Mouse (Mus musculus) stomach, embryonic 14.5 days (tissue): ENCODE measurements around the gene Msx3. TPM values are rescaled to one million over a fixed set of nuclear protein-coding genes. Genes with fewer than 3 reads are reported as not detected.

Experiments used
- ATAC-seq: fragments of 200-750 bp; cut with Nextera tagmentation; 2 replicates; pipeline ENCODE4 v1.8.0; 2017; ENCODE audit warnings: low read depth, moderate TSS enrichment; ENCODE audit not compliant: insufficient number of reproducible peaks, insufficient read depth, low FRiP score
- H3K27ac ChIP-seq: fragments of 300-500 bp; sonication (generic); 2 replicates; pipeline ENCODE4 v1.5.1; 2014; ENCODE audit warnings: mild to moderate bottlenecking, low read length, moderate library complexity, mixed read lengths
- H3K27me3 ChIP-seq: fragments of 300-500 bp; sonication (generic); 2 replicates; pipeline ENCODE4 v1.6.1; 2014; ENCODE audit warnings: low read length, control low read depth, mixed read lengths; ENCODE audit not compliant: control insufficient read depth, insufficient read depth
- H3K36me3 ChIP-seq: fragments of 300-500 bp; sonication (generic); 2 replicates; pipeline ENCODE4 v1.6.1; 2014; ENCODE audit warnings: mild to moderate bottlenecking, control low read depth, low read length, moderate library complexity, mixed read lengths; ENCODE audit not compliant: control insufficient read depth, insufficient read depth
- H3K4me1 ChIP-seq: fragments of 300-500 bp; sonication (generic); 2 replicates; pipeline ENCODE4 v1.6.1; 2014; ENCODE audit warnings: low read length, control low read depth, mixed read lengths; ENCODE audit not compliant: control insufficient read depth, insufficient read depth
- H3K4me2 ChIP-seq: fragments of 300-500 bp; sonication (generic); replicated peaks from 2 replicates; pipeline ENCODE4 v1.6.1; 2014; ENCODE audit warnings: low read depth, low read length, control low read depth
- H3K4me3 ChIP-seq: fragments of 300-500 bp; sonication (generic); 2 replicates; pipeline ENCODE4 v1.5.1; 2014; ENCODE audit warnings: low read depth, low read length, control low read depth
- H3K9ac ChIP-seq: fragments of 300-500 bp; sonication (generic); replicated peaks from 2 replicates; pipeline ENCODE4 v1.6.1; 2014; ENCODE audit warnings: low read depth, mild to moderate bottlenecking, control low read depth, low read length, moderate library complexity, mixed read lengths
- H3K9me3 ChIP-seq: fragments of 300-500 bp; sonication (generic); 2 replicates; pipeline ENCODE4 v1.6.1; 2016; ENCODE audit warnings: low read depth, low read length, control low read depth; ENCODE audit not compliant: control insufficient read depth
- WGBS: fragments of 180-500 bp; shearing (Covaris S2); extraction: QIAGEN DNeasy Blood & Tissue Kit; methylation state at CpG from one replicate; pipeline ENCODE4 v1.1.7; 2014; 5-methylcytosine and 5-hydroxymethylcytosine counted together
- polyA plus RNA-seq: library from polyadenylated mRNA; unstranded; fragments of >200 nt; fragmentation: Nextera tagmentation; extraction: Ambion mirVana; gene quantifications from 2 replicates; pipeline ENCODE4 v1.2.1, GENCODE M21; 2014

Msx3 gene
- polyA plus RNA-seq, 1 experiment from 2014 or later, result not detected

GRCm38 (mm10) chr7:140031771-140032170, 17.1 kb downstream of the Msx3 start:
- H3K9ac ChIP-seq, result no peak overlapping the region
- 97% methylated on average over 12 of the region's 12 CpGs for WGBS
- no peak overlapping the region for H3K27ac ChIP-seq
- no peak for ATAC-seq
- H3K27me3 ChIP-seq, result no peaks in the 10 kb centered on the region
- H3K4me3 ChIP-seq, result no peak overlapping the region
- H3K4me2 ChIP-seq, result no peak overlapping the region
- no peaks in the 10 kb centered on the region; the same call in 1 of the 2 replicates for H3K9me3 ChIP-seq
- H3K36me3 ChIP-seq, result peaks cover 50% of the 10 kb centered on the region
- peaks cover 5% of the 10 kb centered on the region for H3K4me1 ChIP-seq

- no peak for ATAC-seq
Measured at GRCm38 (mm10) chr7:140011336-140011735, 37.6 kb downstream of the Msx3 start.

GRCm38 (mm10) chr7:140007781-140008180, 41.1 kb downstream of the Msx3 start:
- ATAC-seq, result no peak

More at GRCm38 (mm10) chr7:140011336-140011735, 37.6 kb downstream of the Msx3 start:
- WGBS, result 96% methylated on average over 17 of the region's 17 CpGs
- Histone ChIP-seq H3K36me3 (peaks cover 15% of the 10 kb centered on the region), H3K4me2 (no peak overlapping the region), H3K27me3 (no peaks in the 10 kb centered on the region), H3K9ac (no peak overlapping the region), H3K4me3 (no peak overlapping the region), H3K4me1 (no peaks in the 10 kb centered on the region), H3K27ac (no peak overlapping the region), H3K9me3 (no peaks in the 10 kb centered on the region)

GRCm38 (mm10) chr7:140006861-140007611, 41.9 kb downstream of the Msx3 start:
- Histone ChIP-seq H3K36me3 (peaks cover 40% of the 10 kb centered on the region), H3K9me3 (no peaks in the 10 kb centered on the region), H3K4me1 (no peaks in the 10 kb centered on the region), H3K9ac (no peak overlapping the region), H3K27ac (no peak overlapping the region), H3K27me3 (no peaks in the 10 kb centered on the region), H3K4me2 (no peak overlapping the region), H3K4me3 (no peak overlapping the region)
- no peak for ATAC-seq
- WGBS, result 90% methylated on average over 9 of the region's 9 CpGs

More at GRCm38 (mm10) chr7:140007781-140008180, 41.1 kb downstream of the Msx3 start:
- WGBS, result 93% methylated on average over 9 of the region's 9 CpGs
- Histone ChIP-seq H3K36me3 (peaks cover 36% of the 10 kb centered on the region), H3K4me1 (no peaks in the 10 kb centered on the region), H3K9ac (no peak overlapping the region), H3K4me3 (no peak overlapping the region), H3K9me3 (no peaks in the 10 kb centered on the region), H3K27ac (no peak overlapping the region), H3K4me2 (no peak overlapping the region), H3K27me3 (no peaks in the 10 kb centered on the region)

- 90% methylated on average over 8 of the region's 8 CpGs for WGBS
- H3K9me3 ChIP-seq, result no peaks in the 10 kb centered on the region
- H3K4me3 ChIP-seq, result no peak overlapping the region
- no peak overlapping the region for H3K27ac ChIP-seq
- H3K4me2 ChIP-seq, result no peak overlapping the region
- no peaks in the 10 kb centered on the region for H3K4me1 ChIP-seq
- H3K27me3 ChIP-seq, result no peaks in the 10 kb centered on the region
- peaks cover 56% of the 10 kb centered on the region for H3K36me3 ChIP-seq
- ATAC-seq, result no peak
- no peak overlapping the region for H3K9ac ChIP-seq
Measured at GRCm38 (mm10) chr7:140004666-140005065, 44.2 kb downstream of the Msx3 start.

- no peak overlapping the region for H3K4me3 ChIP-seq
- H3K36me3 ChIP-seq, result peaks cover 72% of the 10 kb centered on the region
- H3K9ac ChIP-seq, result no peak overlapping the region
- H3K27me3 ChIP-seq, result no peaks in the 10 kb centered on the region
- ATAC-seq, result no peak
- WGBS, result 80% methylated on average over 12 of the region's 12 CpGs
- no peaks in the 10 kb centered on the region for H3K4me1 ChIP-seq
- no peak overlapping the region for H3K4me2 ChIP-seq
- H3K27ac ChIP-seq, result no peak overlapping the region
- no peaks in the 10 kb centered on the region for H3K9me3 ChIP-seq
Measured at GRCm38 (mm10) chr7:140001086-140001740, 47.7 kb downstream of the Msx3 start.

- Histone ChIP-seq H3K9ac (no peak overlapping the region), H3K9me3 (no peaks in the 10 kb centered on the region), H3K27ac (no peak overlapping the region), H3K27me3 (no peaks in the 10 kb centered on the region), H3K4me2 (no peak overlapping the region), H3K36me3 (peaks cover 63% of the 10 kb centered on the region), H3K4me3 (no peak overlapping the region), H3K4me1 (no peaks in the 10 kb centered on the region)
- WGBS, result 94% methylated on average over 13 of the region's 13 CpGs
- no peak for ATAC-seq
Measured at GRCm38 (mm10) chr7:139998691-139999350, 50.1 kb downstream of the Msx3 start.
